Mouse (Mus musculus): ENCODE measurements around the gene Tshz2.

- TF ChIP-seq POLR2A (IDR thresholded peaks at IDR 0.05; ENCODE audit: borderline replicate concordance, extremely low read depth, insufficient read depth, insufficient read length, poor library complexity, severe bottlenecking): no peak
- TF ChIP-seq CTCF (IDR thresholded peaks at IDR 0.05; ENCODE audit: borderline replicate concordance, extremely low read depth, insufficient read depth, insufficient read length): no peak
These were observed 61.7 kb downstream of the Tshz2 start for GRCm38 (mm10) chr2:169694494-169694893.
